Mouse (Mus musculus) stomach, embryonic 16.5 days (tissue): Measurements from ENCODE around the gene Gm21988. TPM values are rescaled to one million over a fixed set of nuclear protein-coding genes. Genes with fewer than 3 reads are reported as not detected.

Source experiments
- ATAC-seq: fragments of 200-750 bp; cut with Nextera tagmentation; 2 replicates; pipeline ENCODE4 v1.8.0; 2017; ENCODE audit warnings: moderate number of reproducible peaks, moderate TSS enrichment; ENCODE audit not compliant: insufficient read depth, low FRiP score
- H3K27ac ChIP-seq: fragments of 300-500 bp; sonication (generic); 2 replicates; pipeline ENCODE4 v1.5.1; 2014; ENCODE audit warnings: low read length
- H3K27me3 ChIP-seq: fragments of 300-500 bp; sonication (generic); 2 replicates; pipeline ENCODE4 v1.6.1; 2014; ENCODE audit warnings: low read length, control low read depth, mixed read lengths; ENCODE audit not compliant: control insufficient read depth, insufficient read depth
- H3K36me3 ChIP-seq: fragments of 300-500 bp; sonication (generic); 2 replicates; pipeline ENCODE4 v1.6.1; 2014; ENCODE audit warnings: low read length; ENCODE audit not compliant: control insufficient read depth, insufficient read depth
- H3K4me1 ChIP-seq: fragments of 300-500 bp; sonication (generic); 2 replicates; pipeline ENCODE4 v1.6.1; 2014; ENCODE audit warnings: low read length, control low read depth, mixed read lengths; ENCODE audit not compliant: control insufficient read depth, insufficient read depth
- H3K4me2 ChIP-seq: fragments of 300-500 bp; sonication (generic); 2 replicates; pipeline ENCODE4 v1.6.1; 2014; ENCODE audit warnings: low read depth, low read length, mixed read lengths
- H3K4me3 ChIP-seq: fragments of 300-500 bp; sonication (generic); replicated peaks from 2 replicates; pipeline ENCODE4 v1.5.1; 2014; ENCODE audit warnings: mild to moderate bottlenecking, low read length
- H3K9ac ChIP-seq: fragments of 300-500 bp; sonication (generic); 2 replicates; pipeline ENCODE4 v1.6.1; 2014; ENCODE audit warnings: low read length
- H3K9me3 ChIP-seq: fragments of 300-500 bp; sonication (generic); replicated peaks from 2 replicates; pipeline ENCODE4 v1.6.1; 2016; ENCODE audit warnings: low read length, control low read depth; ENCODE audit not compliant: control insufficient read depth
- WGBS: fragments of 180-500 bp; shearing (Covaris S2); extraction: QIAGEN DNeasy Blood & Tissue Kit; methylation state at CpG from one replicate; pipeline ENCODE4 v1.1.7; 2014; 5-methylcytosine and 5-hydroxymethylcytosine counted together
- microRNA counts: library from miRNA; unstranded; fragments of <30 nt; microRNA quantifications from one replicate; lab custom pipeline; 2016
- microRNA-seq: library from miRNA; unstranded; fragments of <30 nt; microRNA quantifications from one replicate; pipeline ENCODE4, GENCODE M21; 2016
- polyA plus RNA-seq: library from polyadenylated mRNA; unstranded; fragments of >200 nt; fragmentation: Nextera tagmentation; extraction: Ambion mirVana; gene quantifications from 2 replicates; pipeline ENCODE4 v1.2.1, GENCODE M21; 2015

Gene Gm21988
- polyA plus RNA-seq, 1 experiment from 2014 or later, result 9.6 TPM

GRCm38 (mm10) chr11:70189319-70190134, 50.1 kb downstream of the Gm21988 start:
- Histone ChIP-seq H3K4me2 (no peak overlapping the region), H3K9ac (no peak overlapping the region), H3K27me3 (no peaks in the 10 kb centered on the region), H3K4me1 (peaks cover 6% of the 10 kb centered on the region), H3K36me3 (no peaks in the 10 kb centered on the region), H3K4me3 (no peak overlapping the region), H3K27ac (peak overlapping the region; percentile 83), H3K9me3 (no peaks in the 10 kb centered on the region)
- ATAC-seq, result no peak
- WGBS, result 76% methylated on average over 28 of the region's 28 CpGs

MicroRNA genes within 50 kb of the gene (microRNA counts, 519-probe panel; counts per million panel counts)
- 1,629 counts per million, percentile 24 among the panel's probes with 10 or more counts for microRNA mmu-miR-195 (lab: Ali Mortazavi, UCI)
- 2,065 counts per million, percentile 42 among the panel's probes with 10 or more counts for microRNA mmu-miR-497 (lab: Ali Mortazavi, UCI)

Small RNAs within 50 kb of the gene (microRNA-seq; reads per million reads assigned to microRNA genes)
- gene Mir195a (867 reads per million, percentile 75 among the genes with 10 or more reads in this experiment), gene Mir497 (not detected), gene Mir497b (not detected)

Other genes with a start within 250 kb of the Gm21988 start
- 485 and 494 TPM in 2 replicates for gene Gabarap, start 248.7 kb downstream of the Gm21988 start, polyA plus RNA-seq
- gene Phf23, start 244.1 kb downstream of the Gm21988 start, polyA plus RNA-seq, result 44.3 and 47.9 TPM in 2 replicates
- gene Dvl2, start 239.2 kb downstream of the Gm21988 start, polyA plus RNA-seq, result 17.7 and 22.3 TPM in 2 replicates
- gene Acadvl, start 224.4 kb downstream of the Gm21988 start, polyA plus RNA-seq, result 115 and 119 TPM in 2 replicates
- 8.4 and 9.0 TPM in 2 replicates for gene Dlg4, start 222.9 kb downstream of the Gm21988 start, polyA plus RNA-seq
- 0.31 TPM in 1 of 2 replicates, not detected in the other for gene Asgr1, start 185.7 kb downstream of the Gm21988 start, polyA plus RNA-seq
- gene Asgr2, start 147.2 kb downstream of the Gm21988 start, polyA plus RNA-seq, result 0.71 and 0.72 TPM in 2 replicates
- gene Mgl2, start 109.5 kb downstream of the Gm21988 start, polyA plus RNA-seq, result 1.4 and 1.6 TPM in 2 replicates
- 1.1 and 1.3 TPM in 2 replicates for gene Clec10a, start 83.6 kb downstream of the Gm21988 start, polyA plus RNA-seq
- 1.5 and 1.9 TPM in 2 replicates for gene Slc16a11, start 27.1 kb downstream of the Gm21988 start, polyA plus RNA-seq
- 9.4 and 10.5 TPM in 2 replicates for gene Slc16a13, start 18.8 kb downstream of the Gm21988 start, polyA plus RNA-seq
- 12.1 and 13.9 TPM in 2 replicates for gene Bcl6b, start 10.0 kb downstream of the Gm21988 start, polyA plus RNA-seq
- 119 and 132 TPM in 2 replicates for gene 0610010K14Rik, start 1.9 kb downstream of the Gm21988 start, polyA plus RNA-seq
- gene Rnasek, start within 50 bp of the Gm21988 start, polyA plus RNA-seq, result 207 and 226 TPM in 2 replicates
- gene Alox12, start 15.5 kb upstream of the Gm21988 start, polyA plus RNA-seq, result 17.8 and 21.0 TPM in 2 replicates
- gene Alox12e, start 82.8 kb upstream of the Gm21988 start, polyA plus RNA-seq, result not detected in 2 replicates
- gene Alox15, start 112.2 kb upstream of the Gm21988 start, polyA plus RNA-seq, result 12.7 and 19.7 TPM in 2 replicates
- 32.0 and 32.2 TPM in 2 replicates for gene Pelp1, start 170.2 kb upstream of the Gm21988 start, polyA plus RNA-seq
- 14.7 and 14.8 TPM in 2 replicates for gene Arrb2, start 192.8 kb upstream of the Gm21988 start, polyA plus RNA-seq
- 37.4 and 37.9 TPM in 2 replicates for gene Med11, start 212.1 kb upstream of the Gm21988 start, polyA plus RNA-seq
- 0.45 and 0.97 TPM in 2 replicates for gene Zmynd15, start 219.6 kb upstream of the Gm21988 start, polyA plus RNA-seq
- 9.0 and 10.5 TPM in 2 replicates for gene Cxcl16, start 220.2 kb upstream of the Gm21988 start, polyA plus RNA-seq